Mouse (Mus musculus): ENCODE data around the gene Dnah11. TPM values are rescaled to one million over a fixed set of nuclear protein-coding genes. Genes with fewer than 3 reads are reported as not detected.

The Dnah11 gene
- polyA plus RNA-seq, 1 experiment, result not detected

GRCm38 (mm10) chr12:117938214-117938613, 260.6 kb downstream of the Dnah11 start:
- no peaks in the 10 kb centered on the region for H3K36me3 ChIP-seq (ENCODE audit: control insufficient read depth, insufficient read depth)
- H3K79me2 ChIP-seq (ENCODE audit: control insufficient read depth, insufficient read depth), result no peaks in the 10 kb centered on the region
- H3K4me2 ChIP-seq (ENCODE audit: low read depth), result no peak overlapping the region
- TF ChIP-seq E2F4 (IDR thresholded peaks at IDR 0.05; ENCODE audit: insufficient read depth) (no peak), POLR2A (IDR thresholded peaks at IDR 0.05; ENCODE audit: insufficient read length, low read depth) (no peak), TCF3 (IDR thresholded peaks at IDR 0.05; ENCODE audit: insufficient read length, low read depth) (no peak), SRF (IDR thresholded peaks at IDR 0.05; ENCODE audit: control insufficient read depth, insufficient read length, low read depth) (no peak), MYOD1 (IDR thresholded peaks at IDR 0.05; ENCODE audit: control insufficient read depth in 1 of 3, insufficient read length in 2 of 3, low read depth in 2 of 3) (no peak), CEBPB (IDR thresholded peaks at IDR 0.05; ENCODE audit: insufficient read depth, poor library complexity, severe bottlenecking) (no peak), POLR2AphosphoS2 (IDR thresholded peaks at IDR 0.05; ENCODE audit: insufficient read length, low read depth) (no peak), MAX (IDR thresholded peaks at IDR 0.05; ENCODE audit: low read depth) (no peak), USF1 (IDR thresholded peaks at IDR 0.05; ENCODE audit: low read depth) (no peak), TCF12 (IDR thresholded peaks at IDR 0.05; ENCODE audit: insufficient read depth, poor library complexity, severe bottlenecking) (no peak), MYOG (IDR thresholded peaks at IDR 0.05; ENCODE audit: control insufficient read depth in 1 of 3, insufficient read depth in 1 of 3, insufficient read length in 2 of 3, low read depth in 2 of 3) (no peak), REST (IDR thresholded peaks at IDR 0.05; ENCODE audit: insufficient read depth, insufficient read length) (no peak)
- no peak overlapping the region for H3ac ChIP-seq (ENCODE audit: control insufficient read depth, insufficient read length)
- H3K4me3 ChIP-seq, result no peak overlapping the region
- H3K27me3 ChIP-seq (ENCODE audit: control insufficient read depth, insufficient read depth, insufficient read length), result no peaks in the 10 kb centered on the region

- H3K4me3 ChIP-seq, result no peak overlapping the region
- H3K4me2 ChIP-seq (ENCODE audit: low read depth), result no peak overlapping the region
- TF ChIP-seq USF1 (IDR thresholded peaks at IDR 0.05; ENCODE audit: low read depth), result no peak
- TF ChIP-seq TCF12 (IDR thresholded peaks at IDR 0.05; ENCODE audit: insufficient read depth, poor library complexity, severe bottlenecking), result no peak
- no peak for TF ChIP-seq CEBPB (IDR thresholded peaks at IDR 0.05; ENCODE audit: insufficient read depth, poor library complexity, severe bottlenecking)
- no peak for TF ChIP-seq MYOG (IDR thresholded peaks at IDR 0.05; ENCODE audit: control insufficient read depth in 1 of 3, insufficient read depth in 1 of 3, insufficient read length in 2 of 3, low read depth in 2 of 3)
- no peak for TF ChIP-seq TCF3 (IDR thresholded peaks at IDR 0.05; ENCODE audit: insufficient read length, low read depth)
- TF ChIP-seq MYOD1 (IDR thresholded peaks at IDR 0.05; ENCODE audit: control insufficient read depth in 1 of 3, insufficient read length in 2 of 3, low read depth in 2 of 3), result no peak
- no peak for TF ChIP-seq E2F4 (IDR thresholded peaks at IDR 0.05; ENCODE audit: insufficient read depth)
- TF ChIP-seq MAX (IDR thresholded peaks at IDR 0.05; ENCODE audit: low read depth), result no peak
- no peak for TF ChIP-seq POLR2AphosphoS2 (IDR thresholded peaks at IDR 0.05; ENCODE audit: insufficient read length, low read depth)
- no peak for TF ChIP-seq REST (IDR thresholded peaks at IDR 0.05; ENCODE audit: insufficient read depth, insufficient read length)
- TF ChIP-seq POLR2A (IDR thresholded peaks at IDR 0.05; ENCODE audit: insufficient read length, low read depth), result no peak
- no peak for TF ChIP-seq SRF (IDR thresholded peaks at IDR 0.05; ENCODE audit: control insufficient read depth, insufficient read length, low read depth)
- no peak overlapping the region for H3ac ChIP-seq (ENCODE audit: control insufficient read depth, insufficient read length)
- H3K79me2 ChIP-seq (ENCODE audit: control insufficient read depth, insufficient read depth), result no peaks in the 10 kb centered on the region
- no peaks in the 10 kb centered on the region for H3K27me3 ChIP-seq (ENCODE audit: control insufficient read depth, insufficient read depth, insufficient read length)
- H3K36me3 ChIP-seq (ENCODE audit: control insufficient read depth, insufficient read depth), result no peaks in the 10 kb centered on the region
These were observed 266.8 kb downstream of the Dnah11 start for GRCm38 (mm10) chr12:117932026-117932425.

- TF ChIP-seq TCF3 (IDR thresholded peaks at IDR 0.05; ENCODE audit: insufficient read length, low read depth), result no peak
- no peak for TF ChIP-seq MYOD1 (IDR thresholded peaks at IDR 0.05; ENCODE audit: control insufficient read depth in 1 of 3, insufficient read length in 2 of 3, low read depth in 2 of 3)
- TF ChIP-seq SRF (IDR thresholded peaks at IDR 0.05; ENCODE audit: control insufficient read depth, insufficient read length, low read depth), result no peak
- TF ChIP-seq REST (IDR thresholded peaks at IDR 0.05; ENCODE audit: insufficient read depth, insufficient read length), result no peak
- TF ChIP-seq MAX (IDR thresholded peaks at IDR 0.05; ENCODE audit: low read depth), result no peak
- no peak for TF ChIP-seq MYOG (IDR thresholded peaks at IDR 0.05; ENCODE audit: control insufficient read depth in 1 of 3, insufficient read depth in 1 of 3, insufficient read length in 2 of 3, low read depth in 2 of 3)
- no peak for TF ChIP-seq POLR2AphosphoS2 (IDR thresholded peaks at IDR 0.05; ENCODE audit: insufficient read length, low read depth)
- no peaks in the 10 kb centered on the region for H3K27me3 ChIP-seq (ENCODE audit: control insufficient read depth, insufficient read depth, insufficient read length)
- H3K4me3 ChIP-seq, result no peak overlapping the region
- H3ac ChIP-seq (ENCODE audit: control insufficient read depth, insufficient read length), result no peak overlapping the region
- H3K36me3 ChIP-seq (ENCODE audit: control insufficient read depth, insufficient read depth), result no peaks in the 10 kb centered on the region
- H3K4me2 ChIP-seq (ENCODE audit: low read depth), result no peak overlapping the region
- no peaks in the 10 kb centered on the region for H3K79me2 ChIP-seq (ENCODE audit: control insufficient read depth, insufficient read depth)
These were observed 269.1 kb downstream of the Dnah11 start for GRCm38 (mm10) chr12:117929768-117930167.

- Histone ChIP-seq H3K36me3 (ENCODE audit: control insufficient read depth, insufficient read depth) (no peaks in the 10 kb centered on the region), H3K4me2 (ENCODE audit: low read depth) (no peak overlapping the region), H3ac (ENCODE audit: control insufficient read depth, insufficient read length) (no peak overlapping the region), H3K79me2 (ENCODE audit: control insufficient read depth, insufficient read depth) (no peaks in the 10 kb centered on the region), H3K4me3 (no peak overlapping the region), H3K27me3 (ENCODE audit: control insufficient read depth, insufficient read depth, insufficient read length) (no peaks in the 10 kb centered on the region)
- TF ChIP-seq MYOD1 (IDR thresholded peaks at IDR 0.05; ENCODE audit: control insufficient read depth in 1 of 3, insufficient read length in 2 of 3, low read depth in 2 of 3) (no peak), SRF (IDR thresholded peaks at IDR 0.05; ENCODE audit: control insufficient read depth, insufficient read length, low read depth) (no peak), POLR2A (IDR thresholded peaks at IDR 0.05; ENCODE audit: insufficient read length, low read depth) (no peak), TCF3 (IDR thresholded peaks at IDR 0.05; ENCODE audit: insufficient read length, low read depth) (no peak), TCF12 (IDR thresholded peaks at IDR 0.05; ENCODE audit: insufficient read depth, poor library complexity, severe bottlenecking) (no peak), USF1 (IDR thresholded peaks at IDR 0.05; ENCODE audit: low read depth) (no peak), REST (IDR thresholded peaks at IDR 0.05; ENCODE audit: insufficient read depth, insufficient read length) (no peak), E2F4 (IDR thresholded peaks at IDR 0.05; ENCODE audit: insufficient read depth) (no peak), CEBPB (IDR thresholded peaks at IDR 0.05; ENCODE audit: insufficient read depth, poor library complexity, severe bottlenecking) (no peak), POLR2AphosphoS2 (IDR thresholded peaks at IDR 0.05; ENCODE audit: insufficient read length, low read depth) (no peak), MYOG (IDR thresholded peaks at IDR 0.05; ENCODE audit: control insufficient read depth in 1 of 3, insufficient read depth in 1 of 3, insufficient read length in 2 of 3, low read depth in 2 of 3) (no peak)
These were observed 282.8 kb downstream of the Dnah11 start for GRCm38 (mm10) chr12:117915826-117916588.

Data from myocyte (in vitro differentiated cells).